ENCODE assay signal across 9 mouse cellular contexts in the genomic region with DNA sequence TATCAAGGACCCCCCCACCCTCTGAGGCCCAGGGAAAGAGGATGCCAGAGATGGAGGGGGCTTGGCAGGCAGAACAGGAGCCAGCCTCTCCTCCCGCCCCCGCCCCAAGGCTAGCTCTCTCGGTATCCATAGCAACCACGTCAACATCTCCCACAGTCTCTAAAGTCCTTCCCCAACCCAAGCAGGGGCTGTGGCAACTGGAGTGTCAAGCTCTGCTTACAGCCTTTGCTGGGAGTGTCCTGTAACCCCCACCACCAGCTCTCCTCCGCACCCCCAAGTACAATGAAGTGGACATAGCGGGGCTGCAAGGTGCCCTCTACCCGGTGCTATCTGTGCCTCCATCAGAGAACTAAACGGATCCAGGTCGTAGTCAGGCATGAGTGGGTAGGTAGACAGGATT. TPM values are rescaled to one million over a fixed set of nuclear protein-coding genes. Genes with fewer than 3 reads are reported as not detected.
A peak's percentile ranks its signal among the peaks of the same experiment; 100 is the strongest.
DNase-seq lines count a peak whose midpoint lies in the region; ATAC-seq and TF ChIP-seq lines count a peak whose summit lies in the region.
"Had no signal": no experiment of that assay in that cellular context is flagged by ENCODE, and none has a peak within 500 bp of the region (broad histone marks: within the 10 kb centered on the region; RNA-seq: fewer than 3 reads in every experiment).

No protein-coding gene starts in this region.

- DNase-seq in heart, postnatal 14 days, result no peak
- peak; percentile 16 for DNase-seq in thymus, postnatal 4 days
- no peak for DNase-seq in thymus, postnatal 10 days (ENCODE audit: low spot score in 2 of 2)
- no peak for DNase-seq in liver, embryonic 14.5 days (ENCODE audit: low read depth in 3 of 3, low spot score in 3 of 3)
- DNase-seq in cerebellum, adult 9-10 months, result no peak
- no peak for DNase-seq in thymus, postnatal 0 days (ENCODE audit: low spot score)
- DNase-seq in lung, postnatal 0 days (ENCODE audit: low spot score), result no peak
- DNase-seq: kidney, postnatal 36 days had no signal

- no peaks in the 10 kb centered on the region for H3K9me3 ChIP-seq in heart, embryonic 16.5 days (replicated peaks; ENCODE audit: control insufficient read depth, low read length)
- H3K9me3 ChIP-seq in liver, embryonic 14.5 days (ENCODE audit: control insufficient read depth, low read length), result no peaks in the 10 kb centered on the region
- no peaks in the 10 kb centered on the region for H3K9me3 ChIP-seq in lung, postnatal 0 days (ENCODE audit: low read length)

- H3K27me3 ChIP-seq in heart, embryonic 16.5 days (ENCODE audit: control insufficient read depth, insufficient read depth, low read length), result no peaks in the 10 kb centered on the region
- no peaks in the 10 kb centered on the region for H3K27me3 ChIP-seq in liver, embryonic 14.5 days (ENCODE audit: control insufficient read depth, insufficient read depth, low read length)
- no peaks in the 10 kb centered on the region for H3K27me3 ChIP-seq in lung, postnatal 0 days (replicated peaks; ENCODE audit: insufficient read depth, low read length)

- intact Hi-C loops in heart, postnatal 14 days (cut with DNase I), result no loop called here

- 44% methylated on average over 9 of the region's 9 CpGs for WGBS in heart, embryonic 16.5 days
- WGBS in liver, embryonic 14.5 days (ENCODE audit: insufficient replicate concordance), result 50% methylated on average over 9 of the region's 9 CpGs
- WGBS in lung, postnatal 0 days, result 59% methylated on average over 9 of the region's 9 CpGs

- no peak overlapping the region for H3K4me3 ChIP-seq in heart, embryonic 16.5 days (ENCODE audit: low read length)
- peak overlapping the region; percentile 17 to 69 for H3K4me3 ChIP-seq in liver, embryonic 14.5 days (ENCODE audit: insufficient read depth in 1 of 2, low read depth in 2 of 2, low read length in 2 of 2)
- H3K4me3 ChIP-seq in lung, postnatal 0 days (ENCODE audit: low read depth, low read length), result no peak overlapping the region

- H3K27ac ChIP-seq in heart, embryonic 16.5 days (ENCODE audit: low read length), result no peak overlapping the region
- peak overlapping the region; percentile 99 for H3K27ac ChIP-seq in liver, embryonic 14.5 days
- H3K27ac ChIP-seq in lung, postnatal 0 days (ENCODE audit: low read length), result no peak overlapping the region

- H3K9ac ChIP-seq in heart, embryonic 16.5 days (ENCODE audit: low read length), result peak overlapping the region; percentile 6
- peak overlapping the region; percentile 87 for H3K9ac ChIP-seq in liver, embryonic 14.5 days (replicated peaks)
- H3K9ac ChIP-seq in lung, postnatal 0 days (replicated peaks; ENCODE audit: low read depth), result no peak overlapping the region

- ATAC-seq in heart, embryonic 16.5 days (replicated peaks; ENCODE audit: extremely low read depth, insufficient read depth, low FRiP score), result no peak
- no peak for ATAC-seq in liver, embryonic 14.5 days (ENCODE audit: insufficient read depth)
- no peak for ATAC-seq in lung, postnatal 0 days

- H3K4me2 ChIP-seq in heart, embryonic 16.5 days (ENCODE audit: low read depth, low read length), result no peak overlapping the region
- peak overlapping the region; percentile 77 for H3K4me2 ChIP-seq in liver, embryonic 14.5 days (ENCODE audit: low read depth)
- no peak overlapping the region for H3K4me2 ChIP-seq in lung, postnatal 0 days (replicated peaks; ENCODE audit: low read depth, low read length)

- TF ChIP-seq CTCF in liver, embryonic 14.5 days (IDR thresholded peaks at IDR 0.05; ENCODE audit: low read depth), result no peak
- no peak for TF ChIP-seq CTCF in lung, postnatal 0 days (IDR thresholded peaks at IDR 0.05)

- H3K4me1 ChIP-seq in heart, embryonic 16.5 days (ENCODE audit: control insufficient read depth, insufficient read depth, low read length), result peaks cover 53% of the 10 kb centered on the region
- peaks cover 56 to 68% of the 10 kb centered on the region in 2 experiments for H3K4me1 ChIP-seq in liver, embryonic 14.5 days (replicated peaks; ENCODE audit: control insufficient read depth in 2 of 2, insufficient read depth in 2 of 2, low read length in 1 of 2)
- H3K4me1 ChIP-seq in lung, postnatal 0 days (ENCODE audit: insufficient read depth, low read depth, low read length), result peaks cover 18% of the 10 kb centered on the region

- no peak for TF ChIP-seq EP300 in liver, embryonic 14.5 days (IDR thresholded peaks at IDR 0.05; ENCODE audit: low read depth)
- TF ChIP-seq EP300 in lung, postnatal 0 days (IDR thresholded peaks at IDR 0.05), result no peak

- H3K36me3 ChIP-seq in heart, embryonic 16.5 days (ENCODE audit: control insufficient read depth, insufficient read depth), result no peaks in the 10 kb centered on the region
- peaks cover 4% of the 10 kb centered on the region; the same call in 1 of the 2 replicates for H3K36me3 ChIP-seq in liver, embryonic 14.5 days (replicated peaks; ENCODE audit: control insufficient read depth, insufficient read depth, low read depth)
- no peaks in the 10 kb centered on the region for H3K36me3 ChIP-seq in lung, postnatal 0 days (ENCODE audit: insufficient read depth, low read length)

RNA-seq across cellular contexts. Expression of a gene that starts 3.2 kb away (rescaled TPM):
- polyA plus RNA-seq in heart, embryonic 16.5 days (2015; fragmentation: Nextera tagmentation; extraction: Ambion mirVana), result 5.8 and 6.0 TPM in 2 replicates
- total RNA-seq in heart, postnatal 14 days (2021), result 1 to 10 TPM; 4.5 to 4.7 TPM
- polyA plus RNA-seq in liver, embryonic 14.5 days (2012; rRNA removed), result 12.5 and 13.8 TPM in 2 replicates
- 10.6 and 12.3 TPM in 2 replicates for polyA plus RNA-seq in liver, embryonic 14.5 days (2014; fragmentation: Nextera tagmentation; extraction: Ambion mirVana)
- 7.7 and 9.5 TPM in 2 replicates for polyA plus RNA-seq in thymus, postnatal 0 days (2015; fragmentation: Nextera tagmentation; extraction: Ambion mirVana)
- 7.1 and 7.2 TPM in 2 replicates for polyA plus RNA-seq in lung, postnatal 0 days (2015; fragmentation: Nextera tagmentation; extraction: Ambion mirVana)

RNA-seq across cellular contexts. Expression of a gene that starts 12.6 kb away (rescaled TPM):
- polyA plus RNA-seq in heart, embryonic 16.5 days (2015; fragmentation: Nextera tagmentation; extraction: Ambion mirVana), result 15.0 and 16.5 TPM in 2 replicates
- 10 to 100 TPM; 14.2 to 18.1 TPM for total RNA-seq in heart, postnatal 14 days (2021)
- 19.1 and 24.8 TPM in 2 replicates for polyA plus RNA-seq in liver, embryonic 14.5 days (2012; rRNA removed)
- 10.7 and 14.0 TPM in 2 replicates for polyA plus RNA-seq in liver, embryonic 14.5 days (2014; fragmentation: Nextera tagmentation; extraction: Ambion mirVana)
- 24.1 and 25.5 TPM in 2 replicates for polyA plus RNA-seq in thymus, postnatal 0 days (2015; fragmentation: Nextera tagmentation; extraction: Ambion mirVana)
- 12.9 TPM in 2 replicates for polyA plus RNA-seq in lung, postnatal 0 days (2015; fragmentation: Nextera tagmentation; extraction: Ambion mirVana)

RNA-seq across cellular contexts. Expression of a gene that starts 16.2 kb away (rescaled TPM):
- polyA plus RNA-seq in heart, embryonic 16.5 days (2015; fragmentation: Nextera tagmentation; extraction: Ambion mirVana), result 79.5 and 91.7 TPM in 2 replicates
- total RNA-seq in heart, postnatal 14 days (2021), result 10 to 100 TPM; 73.0 to 75.1 TPM
- polyA plus RNA-seq in liver, embryonic 14.5 days (2012; rRNA removed), result 41.2 and 51.0 TPM in 2 replicates
- polyA plus RNA-seq in liver, embryonic 14.5 days (2014; fragmentation: Nextera tagmentation; extraction: Ambion mirVana), result 55.0 and 63.4 TPM in 2 replicates
- 103 and 118 TPM in 2 replicates for polyA plus RNA-seq in thymus, postnatal 0 days (2015; fragmentation: Nextera tagmentation; extraction: Ambion mirVana)
- polyA plus RNA-seq in lung, postnatal 0 days (2015; fragmentation: Nextera tagmentation; extraction: Ambion mirVana), result 105 and 106 TPM in 2 replicates

RNA-seq across cellular contexts. Expression of a gene that starts 28.7 kb away (rescaled TPM):
- 60.1 and 68.4 TPM in 2 replicates for polyA plus RNA-seq in heart, embryonic 16.5 days (2015; fragmentation: Nextera tagmentation; extraction: Ambion mirVana)
- total RNA-seq in heart, postnatal 14 days (2021), result 10 to 100 TPM; 19.8 to 23.5 TPM
- 22.0 and 27.6 TPM in 2 replicates for polyA plus RNA-seq in liver, embryonic 14.5 days (2012; rRNA removed)
- 34.6 and 39.8 TPM in 2 replicates for polyA plus RNA-seq in liver, embryonic 14.5 days (2014; fragmentation: Nextera tagmentation; extraction: Ambion mirVana)
- 50.4 and 52.9 TPM in 2 replicates for polyA plus RNA-seq in thymus, postnatal 0 days (2015; fragmentation: Nextera tagmentation; extraction: Ambion mirVana)
- polyA plus RNA-seq in lung, postnatal 0 days (2015; fragmentation: Nextera tagmentation; extraction: Ambion mirVana), result 56.9 and 59.3 TPM in 2 replicates

RNA-seq across cellular contexts. Expression of a gene that starts 28.7 kb away (rescaled TPM):
- 3.5 and 4.0 TPM in 2 replicates for polyA plus RNA-seq in heart, embryonic 16.5 days (2015; fragmentation: Nextera tagmentation; extraction: Ambion mirVana)
- 1 to 10 TPM; 1.6 to 1.8 TPM for total RNA-seq in heart, postnatal 14 days (2021)
- polyA plus RNA-seq in liver, embryonic 14.5 days (2012; rRNA removed), result 6.3 and 6.4 TPM in 2 replicates
- 3.8 and 4.9 TPM in 2 replicates for polyA plus RNA-seq in liver, embryonic 14.5 days (2014; fragmentation: Nextera tagmentation; extraction: Ambion mirVana)
- 6.9 and 10.2 TPM in 2 replicates for polyA plus RNA-seq in thymus, postnatal 0 days (2015; fragmentation: Nextera tagmentation; extraction: Ambion mirVana)
- polyA plus RNA-seq in lung, postnatal 0 days (2015; fragmentation: Nextera tagmentation; extraction: Ambion mirVana), result 3.5 and 4.8 TPM in 2 replicates

Comparison
In these comparisons a context has a peak if more than half of its experiments do, and no peak if none do; other contexts are left out.
1. H3K4me3 ChIP-seq: peak in liver, embryonic 14.5 days (2 of 2); none in heart, embryonic 16.5 days (single experiment) and lung, postnatal 0 days (single experiment).